Mouse (Mus musculus) spleen, embryonic (tissue): ENCODE results near the gene Chic2.

Source experiments
- CTCF ChIA-PET: fragments of 350-600 bp; sonication (Branson Sonifier 250); formaldehyde crosslinking; loops from one replicate; lab custom pipeline; 2022; lab: Charles Lee

The Chic2 gene

GRCm38 (mm10) chr5:74980154-74980553 lies 64.4 kb downstream of the Chic2 start:
- CTCF ChIA-PET = no interaction called here

GRCm38 (mm10) chr5:74979586-74979985 lies 65.0 kb downstream of the Chic2 start:
- CTCF ChIA-PET = no interaction called here

GRCm38 (mm10) chr5:74975507-74975906 lies 69.1 kb downstream of the Chic2 start:
- CTCF ChIA-PET = no interaction called here

GRCm38 (mm10) chr5:74974726-74975411 lies 69.7 kb downstream of the Chic2 start:
- CTCF ChIA-PET = interaction anchor here (0.6 kb wide), 1 partner anchor 32 kb away, joined by 3 read pairs; no protein-coding TSS in a partner anchor

- CTCF ChIA-PET = no interaction called here
These were observed 70.5 kb downstream of the Chic2 start for GRCm38 (mm10) chr5:74974061-74974581.

GRCm38 (mm10) chr5:74971418-74971817 lies 73.2 kb downstream of the Chic2 start:
- CTCF ChIA-PET = no interaction called here

- CTCF ChIA-PET = no interaction called here
These were observed 75.2 kb downstream of the Chic2 start for GRCm38 (mm10) chr5:74969341-74969740.

GRCm38 (mm10) chr5:74967882-74968281 lies 76.7 kb downstream of the Chic2 start:
- CTCF ChIA-PET = no interaction called here

GRCm38 (mm10) chr5:74966891-74967290 lies 77.7 kb downstream of the Chic2 start:
- CTCF ChIA-PET = no interaction called here

GRCm38 (mm10) chr5:74962771-74963170 lies 81.8 kb downstream of the Chic2 start:
- CTCF ChIA-PET = no interaction called here

GRCm38 (mm10) chr5:74960840-74961543 lies 83.6 kb downstream of the Chic2 start:
- CTCF ChIA-PET = interaction anchor here (0.6 kb wide), 1 partner anchor 194 kb away, joined by 3 read pairs; no protein-coding TSS in a partner anchor

GRCm38 (mm10) chr5:74960306-74960705 lies 84.3 kb downstream of the Chic2 start:
- CTCF ChIA-PET = no interaction called here

GRCm38 (mm10) chr5:74957293-74958076 lies 87.1 kb downstream of the Chic2 start:
- CTCF ChIA-PET = interaction anchor here (0.5 kb wide), 1 partner anchor 290 kb away, joined by 7 read pairs; no protein-coding TSS in a partner anchor

- CTCF ChIA-PET = interaction anchor here (0.7 kb wide), 1 partner anchor 35 kb away, joined by 3 read pairs; no protein-coding TSS in a partner anchor
These were observed 88.2 kb downstream of the Chic2 start for GRCm38 (mm10) chr5:74956335-74956734.

- CTCF ChIA-PET = no interaction called here
These were observed 89.0 kb downstream of the Chic2 start for GRCm38 (mm10) chr5:74955565-74955964.

GRCm38 (mm10) chr5:74952938-74953337 lies 91.6 kb downstream of the Chic2 start:
- CTCF ChIA-PET = no interaction called here

- CTCF ChIA-PET = no interaction called here
These were observed 93.2 kb downstream of the Chic2 start for GRCm38 (mm10) chr5:74951375-74951774.

GRCm38 (mm10) chr5:74949298-74949697 lies 95.3 kb downstream of the Chic2 start:
- CTCF ChIA-PET = interaction anchor here (0.6 to 0.7 kb wide), 2 partner anchors 176 to 322 kb away, joined by 3 to 4 read pairs; no protein-coding TSS in a partner anchor

- CTCF ChIA-PET = no interaction called here
These were observed 96.1 kb downstream of the Chic2 start for GRCm38 (mm10) chr5:74948482-74948881.
